Mouse (Mus musculus) kidney, postnatal 0 days (tissue): Measurements from ENCODE around the gene Milr1. TPM values are rescaled to one million over a fixed set of nuclear protein-coding genes. Genes with fewer than 3 reads are reported as not detected.

Experiments
- ATAC-seq: fragments of 200-750 bp; cut with Nextera tagmentation; replicated peaks from 2 replicates; pipeline ENCODE4 v1.8.0; 2017; ENCODE audit warnings: low read depth, moderate number of reproducible peaks, moderate TSS enrichment, moderate library complexity; ENCODE audit not compliant: low FRiP score
- DNase-seq: peaks from one replicate; pipeline ENCODE4 v3.0.0-alpha.2; 2016; ENCODE audit warnings: low spot score
- H3K27ac ChIP-seq: fragments of 300-500 bp; sonication (generic); 2 replicates; pipeline ENCODE4 v1.5.1; 2014; ENCODE audit warnings: mild to moderate bottlenecking
- H3K27me3 ChIP-seq: fragments of 300-500 bp; sonication (generic); 2 replicates; pipeline ENCODE4 v1.6.1; 2014; ENCODE audit warnings: low read length, mixed read lengths; ENCODE audit not compliant: insufficient read depth
- H3K36me3 ChIP-seq: fragments of 300-500 bp; sonication (generic); 2 replicates; pipeline ENCODE4 v1.6.1; 2014; ENCODE audit warnings: low read length, mixed read lengths; ENCODE audit not compliant: insufficient read depth
- H3K4me1 ChIP-seq: fragments of 300-500 bp; sonication (generic); replicated peaks from 2 replicates; pipeline ENCODE4 v1.6.1; 2014; ENCODE audit warnings: antibody characterized with exemption, low read length, mixed read lengths; ENCODE audit not compliant: insufficient read depth
- H3K4me2 ChIP-seq: fragments of 300-500 bp; sonication (generic); 2 replicates; pipeline ENCODE4 v1.6.1; 2014; ENCODE audit warnings: mild to moderate bottlenecking, low read length, moderate library complexity, mixed read lengths
- H3K4me3 ChIP-seq: fragments of 300-500 bp; sonication (generic); replicated peaks from 2 replicates; pipeline ENCODE4 v1.5.1; 2014; ENCODE audit warnings: low read depth, low read length
- H3K9ac ChIP-seq: fragments of 300-500 bp; sonication (generic); 2 replicates; pipeline ENCODE4 v1.6.1; 2014; ENCODE audit warnings: low read depth, low read length
- H3K9me3 ChIP-seq: fragments of 300-500 bp; sonication (generic); replicated peaks from 2 replicates; pipeline ENCODE4 v1.6.1; 2016; ENCODE audit warnings: low read length, inconsistent platforms, mixed read lengths
- CTCF ChIP-seq: IDR thresholded peaks from 2 replicates; pipeline ENCODE4 v1.5.1; 2016; ENCODE audit warnings: antibody characterized with exemption, low read depth, mild to moderate bottlenecking, moderate library complexity
- WGBS: fragments of 180-500 bp; shearing (Covaris S2); extraction: QIAGEN DNeasy Blood & Tissue Kit; methylation state at CpG from one replicate; pipeline ENCODE4 v1.1.7; 2014; 5-methylcytosine and 5-hydroxymethylcytosine counted together
- polyA plus RNA-seq: library from polyadenylated mRNA; unstranded; fragments of >200 nt; fragmentation: Nextera tagmentation; extraction: Ambion mirVana; gene quantifications from 2 replicates; pipeline ENCODE4 v1.2.1, GENCODE M21; 2015

Milr1 gene
- polyA plus RNA-seq, 1 experiment from 2014 or later, result 0.78 TPM

DNA sequence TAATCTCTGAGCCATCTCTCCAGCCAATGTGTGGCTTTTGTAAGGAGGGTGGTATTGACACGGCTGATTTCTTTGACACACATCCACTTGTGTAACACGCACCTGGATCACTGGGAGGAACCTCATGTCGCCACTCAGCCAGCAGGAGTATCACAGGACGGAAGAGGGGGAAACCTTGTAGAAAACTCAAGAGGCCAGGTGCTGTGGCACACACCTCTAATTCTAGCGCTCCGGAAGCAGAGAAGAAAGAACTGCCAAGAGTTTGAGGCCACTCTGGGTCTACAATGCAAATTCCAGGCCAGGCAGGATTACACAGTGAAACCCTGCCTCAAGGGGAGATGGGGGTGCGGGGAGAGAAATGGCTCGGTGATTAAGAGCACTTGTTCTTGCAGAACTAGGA, 43.9 kb upstream of the Milr1 start:
- Histone ChIP-seq H3K27ac (no peak overlapping the region), H3K9ac (no peak overlapping the region), H3K27me3 (no peaks in the 10 kb centered on the region), H3K9me3 (no peaks in the 10 kb centered on the region), H3K36me3 (no peaks in the 10 kb centered on the region), H3K4me3 (no peak overlapping the region), H3K4me2 (no peak overlapping the region), H3K4me1 (0 out of 2 replicates have a peak, but pooled peaks cover 5% of the 10 kb centered on the region)
- no peak for ATAC-seq
- WGBS, result 81% methylated on average over 8 of the region's 8 CpGs
- no peak for TF ChIP-seq CTCF
- DNase-seq, result no peak

DNA sequence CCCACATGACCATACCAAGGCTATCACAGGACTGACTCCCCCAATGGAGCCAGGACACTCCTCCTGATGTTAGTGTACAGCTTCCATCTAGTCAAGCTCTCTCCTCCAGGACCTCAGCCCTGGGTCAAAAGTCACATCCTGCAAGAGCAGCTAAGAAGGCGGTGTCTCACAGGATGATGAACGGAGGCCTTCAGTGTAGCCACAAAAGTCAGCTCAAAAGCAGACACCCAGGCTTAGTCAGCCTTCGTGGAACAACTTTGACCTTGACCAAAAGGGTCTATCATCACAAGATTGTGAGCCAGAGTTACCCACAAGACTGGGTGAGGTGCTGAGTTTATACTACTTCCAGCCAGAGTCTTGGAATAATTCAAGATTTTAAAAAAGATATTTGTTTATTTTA, 43.2 kb upstream of the Milr1 start:
- H3K36me3 ChIP-seq, result no peaks in the 10 kb centered on the region
- H3K4me3 ChIP-seq, result no peak overlapping the region
- DNase-seq, result peak; percentile 10
- 43% methylated on average over 3 of the region's 3 CpGs for whole genome bisulfite sequencing
- no peak overlapping the region for H3K27ac ChIP-seq
- ATAC-seq, result no peak
- TF ChIP-seq CTCF, result no peak
- no peaks in the 10 kb centered on the region for H3K27me3 ChIP-seq
- H3K4me2 ChIP-seq, result no peak overlapping the region
- H3K4me1 ChIP-seq, result 0 out of 2 replicates have a peak, but pooled peaks cover 5% of the 10 kb centered on the region
- no peak overlapping the region for H3K9ac ChIP-seq
- no peaks in the 10 kb centered on the region for H3K9me3 ChIP-seq

DNA sequence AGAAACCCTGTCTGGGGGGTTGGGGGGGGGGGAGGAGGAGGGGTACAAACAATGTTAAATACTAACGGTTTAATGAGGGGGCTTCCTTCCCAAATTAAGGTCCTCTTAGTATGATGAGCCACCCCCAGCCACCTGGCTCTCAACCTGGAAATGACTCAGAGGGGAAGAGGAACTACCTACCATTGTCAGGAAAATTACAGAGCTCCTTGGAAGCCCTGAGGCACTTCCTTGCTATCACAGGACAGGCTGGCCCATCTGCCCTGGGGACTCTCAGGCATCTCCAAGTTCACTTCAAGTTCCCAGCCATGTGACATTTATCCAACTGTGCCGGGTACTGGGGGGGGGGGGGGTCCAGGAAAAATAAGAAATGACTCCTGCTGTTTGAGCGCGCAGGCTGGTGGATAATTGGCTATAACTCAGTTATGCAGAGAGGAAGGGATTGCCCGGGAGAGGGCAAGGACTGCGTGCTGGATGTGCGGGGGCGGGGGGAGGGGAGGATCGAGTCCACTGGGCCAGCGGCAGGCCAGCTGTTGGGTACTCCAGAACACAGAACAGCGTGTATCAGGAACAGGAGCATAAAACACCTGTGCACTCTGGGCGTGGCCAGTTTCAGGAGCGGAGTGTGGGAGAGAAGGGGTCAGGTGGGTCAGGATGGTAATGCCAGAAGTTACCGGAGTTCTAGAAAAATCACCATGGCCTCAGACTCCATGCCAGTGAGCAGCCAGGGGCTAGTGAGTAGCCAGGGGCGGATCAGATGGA, 41.6 kb upstream of the Milr1 start:
- 14% methylated on average over 15 of the region's 15 CpGs for WGBS
- no peaks in the 10 kb centered on the region for H3K36me3 ChIP-seq
- H3K9ac ChIP-seq, result no peak overlapping the region
- 0 out of 2 replicates have a peak, but pooled peaks have one; percentile 21 for ATAC-seq
- peak overlapping the region; percentile 45 for H3K4me2 ChIP-seq
- H3K27me3 ChIP-seq, result no peaks in the 10 kb centered on the region
- no peak overlapping the region for H3K4me3 ChIP-seq
- peak; percentile 31 for DNase-seq
- H3K27ac ChIP-seq, result no peak overlapping the region
- no peaks in the 10 kb centered on the region for H3K9me3 ChIP-seq
- H3K4me1 ChIP-seq, result 0 out of 2 replicates have a peak, but pooled peaks cover 5% of the 10 kb centered on the region
- TF ChIP-seq CTCF, result no peak

DNA sequence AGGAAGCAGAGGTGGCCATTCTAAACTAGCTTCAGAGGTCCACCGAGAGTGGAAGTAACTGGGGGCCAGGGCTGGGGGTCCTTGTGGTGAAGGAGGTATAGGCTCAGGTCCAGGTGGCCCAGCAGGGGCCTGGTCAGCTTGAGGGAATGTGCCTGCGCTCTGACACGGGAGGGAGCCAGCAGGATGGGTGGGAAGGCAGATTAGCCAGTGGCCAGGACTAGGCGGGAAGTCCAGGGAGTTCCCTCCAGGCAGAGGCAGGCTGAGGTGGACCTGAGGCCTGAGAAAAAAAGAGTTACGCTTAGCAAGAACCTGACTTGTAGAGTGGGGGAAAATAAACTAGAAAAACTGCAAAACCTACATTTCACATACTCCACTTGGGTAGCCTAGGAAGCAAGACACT, 40.2 kb upstream of the Milr1 start:
- H3K9ac ChIP-seq, result no peak overlapping the region
- no peaks in the 10 kb centered on the region for H3K9me3 ChIP-seq
- no peaks in the 10 kb centered on the region for H3K36me3 ChIP-seq
- DNase-seq (no peak), ATAC-seq (no peak)
- no peaks in the 10 kb centered on the region for H3K27me3 ChIP-seq
- 0 out of 2 replicates have a peak, but pooled peaks cover 5% of the 10 kb centered on the region for H3K4me1 ChIP-seq
- 74% methylated on average over 5 of the region's 5 CpGs for WGBS
- TF ChIP-seq CTCF, result no peak
- H3K4me3 ChIP-seq, result no peak overlapping the region
- no peak overlapping the region; the same call in 1 of the 2 replicates for H3K27ac ChIP-seq
- 0 out of 2 replicates have a peak overlapping the region, but pooled peaks have one; percentile 29 for H3K4me2 ChIP-seq

DNA sequence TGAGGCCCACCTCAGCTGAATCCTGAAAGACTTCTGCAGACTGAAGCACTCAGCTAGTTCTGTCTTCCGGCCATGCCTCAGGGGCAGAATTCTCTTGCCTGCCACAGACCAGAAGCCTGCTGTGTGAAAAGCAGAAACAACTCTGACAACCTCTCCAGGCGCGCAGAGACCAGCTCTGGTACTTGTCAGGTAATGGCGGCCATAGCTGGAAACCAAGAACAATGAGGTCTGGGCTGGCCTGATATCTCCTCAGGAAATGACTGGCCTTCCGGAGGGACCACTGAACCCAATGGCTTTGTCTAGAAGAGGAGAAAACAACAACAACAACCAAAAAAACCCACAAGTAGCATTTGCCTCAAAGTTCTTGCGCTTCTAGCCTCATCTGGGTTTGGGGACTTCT, 36.0 kb upstream of the Milr1 start:
- peak overlapping the region; percentile 23 for H3K4me3 ChIP-seq
- peak overlapping the region; percentile 5; the same call in 1 of the 2 replicates for H3K4me2 ChIP-seq
- 70% methylated on average over 6 of the region's 6 CpGs for WGBS
- H3K9ac ChIP-seq, result peak overlapping the region; percentile 54; the same call in 1 of the 2 replicates
- no peaks in the 10 kb centered on the region for H3K36me3 ChIP-seq
- H3K9me3 ChIP-seq, result no peaks in the 10 kb centered on the region
- DNase-seq (no peak), ATAC-seq (no peak)
- peak overlapping the region; percentile 73 for H3K27ac ChIP-seq
- H3K4me1 ChIP-seq, result no peaks in the 10 kb centered on the region
- no peak for TF ChIP-seq CTCF
- no peaks in the 10 kb centered on the region for H3K27me3 ChIP-seq

DNA sequence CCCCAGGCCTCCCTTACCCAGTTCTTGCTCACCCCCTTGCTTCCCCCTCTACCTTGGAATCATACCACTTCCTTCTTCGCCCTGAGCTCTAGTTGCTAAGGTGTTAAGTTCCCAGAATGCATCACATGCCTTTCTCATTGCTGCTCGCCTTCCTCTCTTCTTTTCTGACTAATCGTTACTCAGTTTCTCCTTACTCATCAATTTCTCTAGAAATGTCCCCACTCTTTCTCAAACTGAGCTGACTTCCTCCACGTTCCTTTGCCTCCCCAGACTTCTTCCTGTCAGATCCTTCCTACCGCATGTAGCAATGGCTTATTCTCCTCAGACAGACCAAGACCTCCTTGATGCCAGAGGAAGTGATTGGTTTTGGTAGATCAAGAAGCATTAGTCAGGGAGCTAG, 34.5 kb upstream of the Milr1 start:
- Histone ChIP-seq H3K27ac (no peak overlapping the region), H3K4me2 (no peak overlapping the region), H3K9me3 (no peaks in the 10 kb centered on the region), H3K36me3 (no peaks in the 10 kb centered on the region), H3K4me1 (no peaks in the 10 kb centered on the region), H3K9ac (no peak overlapping the region), H3K4me3 (no peak overlapping the region), H3K27me3 (no peaks in the 10 kb centered on the region)
- no peak for TF ChIP-seq CTCF
- DNase-seq (no peak), ATAC-seq (no peak)
- 52% methylated on average over 5 of the region's 5 CpGs for WGBS

DNA sequence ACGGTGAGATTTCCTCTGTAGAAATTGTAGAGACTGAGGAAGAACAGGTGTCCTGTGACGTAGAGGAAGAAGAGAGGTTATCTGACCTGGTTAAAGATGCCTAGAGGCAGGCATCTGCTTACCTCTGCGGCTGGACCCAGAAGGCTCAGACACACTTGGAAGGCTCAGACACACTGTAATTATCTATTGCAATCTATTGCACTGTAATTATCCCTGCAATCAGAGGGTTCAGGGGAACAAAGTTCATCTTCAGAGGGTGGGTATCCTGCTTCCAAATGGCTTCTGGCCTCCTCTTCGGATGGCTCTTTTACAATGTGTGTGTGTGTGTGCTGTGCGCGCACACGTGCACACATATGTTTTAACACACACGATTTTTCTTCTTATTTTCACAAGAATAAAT, 30.6 kb upstream of the Milr1 start:
- Histone ChIP-seq H3K4me3 (no peak overlapping the region), H3K4me2 (no peak overlapping the region), H3K27me3 (no peaks in the 10 kb centered on the region), H3K9me3 (no peaks in the 10 kb centered on the region), H3K9ac (no peak overlapping the region), H3K36me3 (no peaks in the 10 kb centered on the region), H3K27ac (no peak overlapping the region), H3K4me1 (no peaks in the 10 kb centered on the region)
- DNase-seq (no peak), ATAC-seq (no peak)
- WGBS, result 88% methylated on average over 8 of the region's 8 CpGs
- TF ChIP-seq CTCF, result no peak
